Mouse (Mus musculus) frontal cortex, adult (tissue): ENCODE results near the gene Vat1.
"Not testable (repeated sequence)": the region's sequence is repeated elsewhere in the genome, so short reads cannot be mapped to it uniquely, and the experiment has no call there.

Experiments used
- ATAC-seq: cut with Nextera tagmentation; 2 replicates; pipeline ENCODE4 v1.9.2; 2017; ENCODE audit warnings: mild to moderate bottlenecking, moderate library complexity, mixed read lengths; ENCODE audit not compliant: low TSS enrichment

Gene Vat1

DNA sequence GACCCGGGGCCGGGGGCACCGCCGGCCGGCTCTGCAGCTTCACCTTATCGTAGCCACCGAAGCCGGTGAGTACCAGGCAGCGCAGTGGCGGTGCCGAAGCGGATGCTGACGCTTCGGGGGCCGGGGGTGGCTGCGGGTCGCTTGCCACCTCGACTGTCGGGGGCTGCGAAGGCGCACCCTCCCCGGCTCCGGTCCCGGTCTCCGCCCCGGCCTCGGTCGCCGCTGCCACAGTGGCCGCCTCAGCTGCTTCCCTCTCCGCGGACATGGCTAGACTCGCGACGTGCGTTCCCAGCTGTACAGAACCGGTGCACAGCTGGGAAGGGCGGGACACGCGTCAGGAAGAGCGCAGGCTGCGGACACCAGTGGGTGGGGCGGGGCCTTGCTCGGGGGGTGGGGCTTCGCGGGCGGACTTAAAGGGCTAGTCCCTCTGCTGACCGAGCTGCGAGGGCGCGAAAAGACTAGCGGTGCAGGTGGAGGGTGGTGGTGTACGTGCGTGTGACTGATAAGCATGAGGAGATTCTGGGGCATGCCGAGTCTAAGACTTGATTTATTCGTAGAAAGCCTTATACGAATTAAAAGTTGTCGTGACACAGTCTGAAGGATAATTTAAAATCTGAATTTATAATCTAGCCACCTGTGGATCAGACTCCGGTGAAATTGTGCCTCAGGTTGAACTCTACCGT, at the start of gene Vat1:
Gene Vat1, minus strand, starts transcription at position 362 of the 683 bp plus-strand sequence.
- peak; percentile 42 for ATAC-seq

DNA sequence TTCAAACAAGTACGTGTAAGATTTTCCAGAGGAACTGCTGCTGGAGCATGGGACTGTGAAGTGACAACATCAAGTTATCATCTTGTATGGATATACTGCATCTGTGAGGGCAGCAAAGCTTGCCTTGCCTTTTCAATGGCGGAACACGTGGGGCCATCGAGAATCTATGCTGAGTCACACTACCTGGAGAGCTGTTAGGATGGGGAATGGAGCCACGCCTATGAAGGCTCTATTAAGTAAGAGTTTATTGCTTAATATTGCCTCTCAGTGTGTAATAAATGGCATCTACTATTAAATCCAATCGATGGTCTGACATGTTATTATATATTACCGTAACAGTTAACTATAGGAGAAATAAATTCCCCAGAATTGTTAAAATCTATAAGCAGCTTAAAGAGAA, 41.1 kb upstream of the Vat1 start:
- no peak for ATAC-seq

DNA sequence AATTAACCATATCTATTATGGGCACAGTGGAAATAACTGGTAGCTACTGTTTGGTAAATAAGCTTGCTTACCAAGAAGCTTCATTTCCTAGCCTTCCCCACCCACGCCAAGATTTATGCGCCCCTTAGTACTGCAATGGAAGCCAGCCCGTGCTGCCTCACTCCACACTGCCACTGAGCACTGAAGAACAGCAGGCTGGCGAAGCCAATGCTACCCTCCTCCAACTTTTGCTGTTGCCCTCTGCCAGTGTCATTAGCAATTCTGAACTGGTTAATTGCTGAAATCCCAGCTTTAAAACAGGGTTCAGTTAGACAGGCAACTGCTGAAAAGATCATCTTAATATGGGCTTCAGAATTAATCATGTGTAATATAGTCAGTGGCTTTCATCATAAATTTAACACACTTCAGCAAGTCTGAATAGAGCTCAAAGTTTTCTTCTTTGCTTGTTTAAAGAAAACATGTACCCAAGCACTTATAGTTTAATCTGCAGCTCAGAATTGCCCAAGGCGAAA, 40.3 kb upstream of the Vat1 start:
- ATAC-seq = no peak

DNA sequence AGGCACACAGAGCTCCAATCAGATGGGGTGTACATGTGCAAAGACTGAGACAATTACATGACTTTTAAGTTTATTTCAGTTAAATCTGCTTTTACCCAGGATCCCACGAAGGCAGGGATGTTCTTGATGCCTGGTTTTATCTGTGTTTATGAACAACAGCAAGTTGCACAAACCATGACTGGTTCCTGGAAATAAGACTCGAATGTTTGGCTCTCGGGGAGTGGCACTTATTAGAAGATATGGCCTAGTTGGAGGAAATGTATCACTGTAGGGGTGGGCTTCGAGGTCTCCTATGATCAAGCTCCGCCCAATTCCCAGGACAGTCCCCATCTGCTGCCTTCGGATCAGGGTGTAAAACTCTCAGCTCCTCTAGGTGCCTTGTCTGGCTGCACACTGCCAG, 20.1 kb upstream of the Vat1 start:
- no peak for ATAC-seq

DNA sequence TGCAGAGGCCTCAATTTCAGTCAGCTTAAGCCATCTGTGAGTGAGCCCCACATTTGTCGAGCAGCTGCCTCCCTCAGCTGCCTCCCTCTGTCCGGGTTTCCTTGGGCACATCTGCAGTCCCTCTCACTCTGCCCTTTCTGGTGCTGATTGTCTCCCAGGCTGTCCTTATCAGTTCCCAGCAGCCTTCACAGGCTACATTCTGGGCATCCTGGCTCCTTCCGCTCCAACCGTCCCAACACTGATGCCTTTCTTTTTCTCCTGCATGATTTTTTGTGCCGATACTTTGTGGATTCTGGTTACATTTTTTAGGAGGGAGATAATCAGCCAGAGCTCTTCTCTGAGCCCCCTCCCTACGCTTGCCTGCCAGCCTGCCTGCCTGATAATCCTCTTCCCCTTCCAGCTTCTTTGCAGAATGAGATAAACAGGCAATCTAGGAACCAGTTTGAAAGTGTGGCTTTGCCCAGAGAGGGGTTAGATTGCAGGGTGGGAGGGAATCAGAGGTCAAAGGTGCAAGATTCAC, 19.5 kb upstream of the Vat1 start:
- no peak for ATAC-seq

DNA sequence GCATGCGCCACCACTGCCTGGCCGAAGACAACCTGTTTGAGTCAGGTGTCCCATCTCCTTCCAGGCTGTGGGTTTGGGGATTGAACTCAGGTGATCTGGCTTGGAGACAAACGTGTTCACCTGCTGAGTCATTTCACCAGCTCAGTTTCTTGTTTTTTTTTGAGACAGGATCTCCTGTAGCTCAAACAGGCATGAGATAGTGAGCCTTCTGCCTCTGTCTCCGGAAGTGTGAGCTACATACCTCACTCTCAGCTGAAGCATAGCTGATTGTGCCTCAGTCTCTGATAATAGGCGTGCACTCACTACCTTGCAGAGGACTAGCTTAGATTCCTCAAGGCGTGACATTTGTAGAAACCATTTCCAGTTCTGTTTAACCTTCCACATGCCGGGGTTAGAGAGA, 18.8 kb upstream of the Vat1 start:
- no peak for ATAC-seq

DNA sequence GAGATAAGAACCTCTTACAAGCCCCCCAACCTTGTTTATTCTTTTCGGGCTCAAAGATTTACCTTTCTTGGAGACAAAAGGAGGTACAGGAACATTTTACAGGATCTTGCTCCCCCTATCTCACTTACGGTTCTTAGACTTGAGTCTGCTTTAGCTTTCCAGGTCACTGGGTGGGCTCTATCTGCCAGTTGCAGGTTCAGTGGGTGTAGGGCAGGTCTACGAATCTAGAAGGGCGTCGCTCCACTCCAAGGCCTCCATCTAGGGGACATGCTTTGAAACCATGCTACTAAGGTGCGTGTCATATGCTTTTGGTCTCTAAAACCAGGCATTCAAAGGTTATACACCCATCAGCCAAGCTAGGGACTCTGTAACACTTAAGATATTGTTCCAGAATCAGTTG, 18.2 kb upstream of the Vat1 start:
- no peak for ATAC-seq

DNA sequence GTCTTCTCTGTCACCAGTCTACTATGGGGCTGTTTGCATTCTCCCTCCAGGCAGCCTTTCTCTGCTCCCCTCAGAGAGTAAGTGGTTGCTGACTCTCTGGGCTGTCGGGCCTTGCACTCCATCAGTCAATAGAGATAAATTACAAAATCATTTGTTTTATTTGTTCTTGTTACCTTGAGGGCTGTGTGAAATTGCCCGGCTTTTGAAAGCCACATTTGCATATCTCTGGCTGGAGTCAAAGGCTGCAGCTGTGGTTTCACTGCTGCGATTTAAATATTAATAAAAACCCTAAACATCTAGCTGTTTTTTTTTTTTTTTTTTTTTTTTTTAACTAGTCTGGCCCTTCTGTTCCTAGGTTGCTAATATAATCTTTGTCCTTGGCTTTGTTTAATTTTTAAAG, 17.8 kb upstream of the Vat1 start:
- no peak for ATAC-seq

DNA sequence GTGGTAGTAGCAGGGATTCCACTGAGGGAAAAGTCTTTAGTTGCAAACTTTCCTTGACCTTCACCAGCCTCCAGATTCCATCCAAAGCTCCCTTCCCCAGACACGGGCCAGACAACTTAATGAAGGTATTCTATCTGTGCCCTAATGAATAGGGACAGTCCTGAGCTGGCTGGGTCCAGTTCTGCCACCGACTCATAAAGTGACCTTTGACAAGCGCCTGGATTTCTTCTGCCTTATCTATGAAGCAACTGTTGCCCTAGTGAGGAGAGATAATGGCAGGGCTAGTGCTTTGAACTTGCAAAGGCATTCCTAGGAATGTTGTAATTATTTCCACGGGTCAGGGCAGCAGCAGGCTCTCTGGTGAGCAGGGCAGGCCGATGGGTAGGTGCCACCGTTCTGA, 14.9 kb upstream of the Vat1 start:
- ATAC-seq = no peak

DNA sequence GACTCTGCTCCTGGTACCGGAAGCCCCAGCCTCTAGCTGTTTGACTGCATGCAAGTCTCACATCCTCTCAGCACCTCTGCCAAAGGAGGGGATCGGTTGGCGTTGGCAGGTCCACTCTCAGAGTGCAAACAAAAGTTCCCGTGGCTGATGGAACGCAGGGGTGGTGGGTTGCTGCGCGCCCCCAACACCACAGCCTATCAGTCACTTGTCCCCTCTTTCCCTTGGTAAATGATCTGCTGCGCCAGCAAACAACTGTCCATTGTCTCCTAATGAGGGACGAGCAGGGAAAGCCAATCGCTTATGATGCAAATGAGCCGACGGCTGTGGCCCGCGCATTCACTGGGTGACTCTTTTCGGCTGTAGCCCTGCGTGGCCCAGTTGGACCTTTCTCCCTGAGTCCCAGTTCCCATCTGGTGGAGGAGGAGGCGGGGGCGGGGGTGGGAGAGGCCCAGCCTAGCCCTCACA, 13.2 kb upstream of the Vat1 start:
- no peak for ATAC-seq

DNA sequence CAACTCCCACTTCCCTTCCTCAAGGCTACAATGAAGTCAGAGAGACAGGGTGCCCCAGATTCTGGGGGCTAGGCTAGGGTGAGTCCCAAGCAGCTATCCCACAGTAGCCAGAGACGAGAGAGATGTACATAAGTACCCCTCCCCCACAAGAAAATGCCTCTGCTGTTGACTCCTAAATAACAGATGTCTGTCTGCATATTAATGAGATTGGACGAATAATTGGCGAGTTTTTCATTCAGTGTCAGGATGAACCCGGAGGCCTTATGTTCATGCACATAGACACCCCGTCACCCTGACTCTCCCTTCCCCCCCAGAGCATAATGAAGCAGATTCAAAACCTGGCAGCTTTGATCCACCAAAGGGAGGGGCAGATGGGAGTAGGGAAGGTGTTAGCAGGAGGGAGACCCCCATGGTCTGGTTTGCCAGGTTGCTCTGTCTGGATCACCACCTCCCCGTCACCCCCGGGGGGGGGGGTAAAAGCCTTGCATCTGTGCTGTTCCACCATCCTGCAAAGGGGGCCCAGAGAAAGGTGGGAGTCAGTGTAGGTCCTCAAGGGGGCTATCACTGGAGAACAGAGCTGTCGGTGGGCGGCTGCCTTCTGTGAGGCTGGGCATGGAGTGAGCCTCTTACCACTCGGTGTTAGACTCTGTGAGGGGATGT, 11.7 kb upstream of the Vat1 start:
- no peak for ATAC-seq

DNA sequence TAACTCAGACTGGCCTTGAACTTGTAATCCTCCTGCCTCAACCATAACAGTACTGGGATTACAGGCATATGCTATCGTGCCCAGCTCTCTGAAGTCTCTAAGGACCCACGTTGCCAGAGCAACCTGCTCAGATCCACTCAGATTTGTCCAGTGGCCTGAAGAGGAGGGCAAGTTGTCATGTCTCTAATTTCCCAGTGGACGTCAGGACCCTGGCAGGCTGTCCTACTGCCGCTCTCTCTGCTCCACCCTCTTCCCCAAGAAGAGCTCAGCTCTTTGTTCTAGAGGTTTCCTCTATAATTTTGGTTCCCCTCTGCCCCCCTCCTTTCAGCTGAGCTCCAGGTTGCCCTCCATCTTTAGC, 11.1 kb upstream of the Vat1 start:
- ATAC-seq = no peak

DNA sequence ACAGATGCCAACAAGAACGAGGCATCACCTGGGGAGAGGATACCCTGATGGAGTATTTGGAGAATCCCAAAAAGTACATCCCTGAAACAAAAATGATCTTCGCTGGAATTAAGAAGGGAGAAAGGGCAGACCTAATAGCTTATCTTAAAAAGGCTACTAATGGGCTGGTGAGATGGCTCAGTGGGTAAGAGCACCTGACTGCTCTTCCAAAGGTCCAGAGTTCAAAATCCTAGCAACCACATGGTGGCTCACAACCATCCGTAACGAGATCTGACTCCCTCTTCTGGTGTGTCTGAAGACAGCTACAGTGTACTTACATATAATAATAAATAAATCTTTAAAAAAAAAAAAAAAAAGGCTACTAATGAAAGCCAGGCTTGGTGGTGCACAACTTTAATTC, 10.3 kb upstream of the Vat1 start:
- ATAC-seq = not testable (repeated sequence)

DNA sequence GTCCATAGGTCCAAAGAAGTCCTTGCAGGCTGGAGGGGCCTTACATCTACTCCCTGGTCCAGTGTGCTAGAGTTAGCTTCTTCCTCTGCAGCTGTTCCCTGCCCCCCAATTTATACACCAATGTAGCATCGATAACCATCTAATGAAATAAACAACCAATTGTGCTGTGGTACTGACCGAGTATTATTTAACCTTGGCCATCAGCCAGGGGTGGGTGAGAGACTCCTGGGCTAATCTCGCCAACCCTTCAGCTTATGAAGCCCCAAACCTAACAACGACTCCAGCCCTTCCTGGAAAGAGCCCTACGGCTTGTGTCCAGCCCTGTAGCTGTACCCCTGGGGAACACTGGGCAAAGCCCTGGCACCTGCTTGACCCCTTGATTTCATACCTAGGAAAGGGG, 8.3 kb upstream of the Vat1 start:
- ATAC-seq = no peak

DNA sequence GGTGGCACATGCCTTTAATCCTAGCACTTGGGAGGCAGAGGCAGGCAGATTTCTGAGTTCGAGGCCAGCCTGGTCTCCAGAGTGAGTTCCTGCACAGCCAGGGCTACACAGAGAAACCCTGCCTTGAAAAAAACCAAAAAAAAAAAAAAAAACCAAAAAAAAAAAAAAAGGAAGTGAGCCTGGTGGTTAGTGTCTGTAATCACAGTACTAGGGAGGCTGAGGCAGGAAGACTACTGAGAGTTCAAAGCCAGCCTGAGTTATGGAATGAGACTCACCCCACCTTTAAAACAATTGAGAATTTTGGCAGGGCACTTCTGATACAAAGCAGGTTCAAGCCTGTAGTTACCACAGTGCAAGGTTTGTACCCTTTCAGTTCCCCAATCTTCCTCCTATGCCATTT, 7.7 kb upstream of the Vat1 start:
- not testable (repeated sequence) for ATAC-seq

DNA sequence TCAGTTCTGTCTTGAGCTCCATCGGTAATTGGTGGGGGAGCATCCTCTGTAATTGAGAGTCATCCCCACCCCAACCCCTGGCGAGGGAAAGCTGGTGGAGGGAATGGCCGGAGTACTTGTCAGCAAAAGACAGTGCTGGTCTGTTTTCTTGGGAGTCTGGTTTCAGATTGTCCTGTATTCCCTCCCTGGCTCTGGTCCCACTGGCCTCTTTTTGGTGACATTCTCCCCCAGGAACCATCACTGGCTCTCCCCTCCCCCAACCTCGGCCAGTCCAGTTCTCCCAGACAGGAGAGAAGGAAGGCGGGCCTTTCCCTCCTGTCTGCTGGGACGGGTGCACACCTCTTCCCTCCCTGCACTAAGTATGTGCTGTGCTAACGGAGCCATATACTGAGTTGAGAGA, 6.3 kb upstream of the Vat1 start:
- no peak for ATAC-seq

DNA sequence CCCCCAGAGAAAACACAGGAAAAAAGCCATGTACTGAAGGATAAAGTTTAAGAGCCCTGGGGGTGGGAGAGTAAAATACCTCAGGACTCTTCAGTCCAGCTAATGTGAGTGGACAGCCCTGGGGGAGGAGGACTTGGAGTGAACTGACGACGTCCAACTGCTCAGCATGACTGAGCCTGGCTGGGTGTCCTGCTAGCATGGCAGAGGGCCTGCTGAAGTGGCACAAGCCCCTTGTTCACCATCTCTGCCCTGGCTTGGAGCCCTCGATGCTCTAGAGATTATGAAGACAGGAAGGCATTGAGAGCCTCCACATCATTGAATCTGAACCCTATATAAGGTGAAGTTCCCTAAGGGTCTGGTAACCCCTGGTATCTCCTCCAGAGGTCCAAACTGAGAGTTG, 5.9 kb upstream of the Vat1 start:
- no peak for ATAC-seq

DNA sequence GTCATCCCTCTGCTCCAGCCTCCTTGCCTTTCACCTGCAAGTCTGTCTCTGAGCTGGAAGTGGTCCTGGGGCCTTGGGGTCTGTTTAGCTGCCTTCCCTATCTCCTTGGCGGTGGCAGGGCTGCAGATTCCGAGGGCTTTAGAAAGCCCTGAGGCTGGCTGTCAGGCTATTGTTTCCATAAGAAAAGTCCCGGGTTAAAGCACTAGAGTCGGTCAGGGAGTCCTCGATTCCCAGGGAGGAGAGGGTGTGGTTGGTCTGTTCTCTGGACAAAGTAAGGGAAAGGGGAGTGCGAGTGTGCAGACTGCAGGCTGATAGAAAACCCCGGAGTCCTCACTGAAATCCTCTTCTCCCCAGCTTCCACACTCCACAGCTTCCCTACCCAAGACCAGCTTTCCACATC, 4.2 kb upstream of the Vat1 start:
- ATAC-seq = no peak

DNA sequence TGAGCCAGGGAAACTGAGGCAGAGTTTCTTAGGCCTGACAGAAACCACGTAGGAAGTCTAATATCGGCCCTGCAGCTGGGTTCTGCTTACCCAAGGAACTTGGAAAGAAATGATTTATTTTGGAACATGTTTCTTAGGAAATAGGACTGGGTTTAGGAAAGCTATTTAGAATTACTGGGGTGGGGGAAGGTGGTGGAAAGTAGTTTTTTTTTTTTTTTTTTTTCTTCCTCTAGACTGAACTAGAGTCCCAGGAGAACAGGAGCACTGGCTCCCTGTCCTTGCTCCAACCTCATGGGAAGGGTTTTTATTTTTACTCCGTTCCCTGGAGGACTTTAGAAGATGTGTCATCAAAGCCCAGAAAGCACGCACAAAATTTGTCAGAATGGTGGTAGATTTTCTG, 3.1 kb upstream of the Vat1 start:
- no peak for ATAC-seq

DNA sequence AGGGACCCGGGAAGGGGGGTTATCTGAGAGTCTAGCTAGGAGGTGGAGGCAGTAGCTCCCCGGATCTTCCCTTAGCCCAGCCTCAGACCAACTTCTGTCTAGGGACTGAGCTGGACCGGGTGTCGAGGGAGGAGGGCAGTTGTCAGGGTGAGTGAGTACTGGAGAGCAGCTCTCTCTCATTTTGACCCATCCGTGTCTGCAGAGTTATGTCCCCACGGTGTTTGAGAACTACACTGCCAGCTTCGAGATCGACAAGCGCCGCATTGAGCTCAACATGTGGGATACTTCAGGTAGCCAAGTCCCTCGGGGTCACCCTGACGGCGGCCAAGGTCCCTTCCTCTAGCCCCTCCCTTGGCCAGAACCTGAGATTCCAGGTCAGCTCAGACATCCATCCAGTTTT, 2.7 kb upstream of the Vat1 start:
- no peak for ATAC-seq

DNA sequence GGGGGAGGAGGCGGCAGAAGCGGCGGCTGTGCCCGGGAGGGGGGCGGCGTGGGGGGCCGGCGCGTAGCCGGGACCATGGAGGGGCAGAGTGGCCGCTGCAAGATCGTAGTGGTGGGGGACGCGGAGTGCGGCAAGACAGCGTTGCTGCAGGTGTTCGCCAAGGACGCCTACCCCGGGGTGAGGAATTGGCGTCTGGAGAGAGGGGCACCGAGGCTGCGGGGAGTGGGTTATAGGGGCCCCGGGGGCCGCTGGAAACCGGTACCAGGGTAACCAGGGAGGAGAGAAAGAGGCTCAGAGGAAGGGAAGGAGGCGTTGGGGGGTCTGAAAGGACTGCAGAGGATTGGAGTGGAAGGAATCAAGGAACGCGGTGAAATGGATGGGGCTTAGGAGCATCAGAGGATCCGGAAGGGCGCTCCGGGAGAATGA, 2.2 kb upstream of the Vat1 start:
- no peak for ATAC-seq

DNA sequence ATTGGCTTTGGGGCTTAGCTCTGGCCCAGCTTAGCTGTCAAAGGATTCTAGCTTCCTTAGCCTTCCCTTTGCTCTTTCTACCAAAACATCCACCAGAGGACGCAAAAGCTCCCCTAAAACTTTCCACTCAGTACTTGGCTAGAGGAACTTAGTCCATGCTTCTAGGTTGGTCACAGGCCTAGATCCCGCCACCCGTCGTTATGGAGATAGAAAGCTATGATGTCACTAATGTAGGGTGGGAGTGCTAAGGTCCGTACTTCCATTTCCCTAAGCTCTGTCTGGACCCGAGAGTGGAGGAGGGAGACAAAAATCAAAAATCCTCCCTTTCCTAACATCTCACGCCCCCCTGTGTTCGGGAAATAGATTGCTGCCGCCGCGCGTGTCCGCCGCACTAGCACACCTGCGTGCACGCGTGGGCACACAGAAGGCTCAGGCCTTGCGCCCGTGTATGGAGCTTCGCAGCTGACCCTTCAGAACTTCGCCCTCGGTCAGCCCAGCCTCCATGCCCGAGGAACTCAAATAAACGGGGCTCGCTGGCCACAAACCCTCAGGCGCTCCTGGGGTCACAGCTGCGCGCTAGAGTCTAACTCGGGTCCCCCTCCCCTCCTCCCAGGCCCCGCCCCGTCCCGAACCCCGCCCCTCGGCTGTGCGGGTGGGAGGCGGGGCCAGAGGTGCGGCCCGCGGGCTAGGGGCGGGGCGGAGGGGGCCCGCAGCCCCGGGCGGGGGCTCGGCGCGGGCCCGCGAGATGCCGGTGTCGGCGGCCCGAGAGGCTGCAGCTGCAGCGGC, 1.6 kb upstream of the Vat1 start:
- peak; percentile 38 for ATAC-seq

DNA sequence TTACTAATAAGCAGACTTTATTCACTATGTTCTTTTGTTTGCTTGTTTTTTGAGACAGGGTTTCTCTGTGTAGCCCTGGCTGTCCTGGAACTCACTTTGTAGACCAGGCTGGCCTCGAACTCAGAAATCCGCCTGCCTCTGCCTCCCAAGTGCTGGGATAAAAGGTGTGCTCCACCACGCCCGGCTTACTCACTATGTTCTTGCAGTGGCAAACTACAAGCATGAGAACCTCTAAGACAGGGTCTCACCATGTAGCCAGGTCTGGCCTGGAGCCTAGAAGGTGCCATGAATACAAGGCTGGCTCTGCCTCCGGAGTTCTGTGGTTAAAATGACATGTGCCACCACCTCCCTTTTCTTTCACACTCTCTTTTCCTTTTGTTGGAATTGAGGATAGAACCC, 521 bp upstream of the Vat1 start:
- ATAC-seq = not testable (repeated sequence)
